Mouse (Mus musculus) activated CD4-positive, CD25-positive, alpha-beta regulatory T cell, adult 4 months (primary cell): ENCODE results near the gene Tmod1. TPM values are rescaled to one million over a fixed set of nuclear protein-coding genes. Genes with fewer than 3 reads are reported as not detected.
A peak's percentile ranks its signal among the peaks of the same experiment; 100 is the strongest.

ENCODE experiments used
- ATAC-seq: one replicate; pipeline ENCODE4 v1.8.0; 2017
- polyA plus RNA-seq, 2 experiments: library from polyadenylated mRNA; unstranded; fragments of 100-300 nt; shearing (Covaris generic); gene quantifications; one replicate each; pipeline ENCODE4 v1.2.1; 2017

Tmod1 gene
- polyA plus RNA-seq, 2 experiments from 2014 or later, result 1.6 to 4.0 TPM

DNA sequence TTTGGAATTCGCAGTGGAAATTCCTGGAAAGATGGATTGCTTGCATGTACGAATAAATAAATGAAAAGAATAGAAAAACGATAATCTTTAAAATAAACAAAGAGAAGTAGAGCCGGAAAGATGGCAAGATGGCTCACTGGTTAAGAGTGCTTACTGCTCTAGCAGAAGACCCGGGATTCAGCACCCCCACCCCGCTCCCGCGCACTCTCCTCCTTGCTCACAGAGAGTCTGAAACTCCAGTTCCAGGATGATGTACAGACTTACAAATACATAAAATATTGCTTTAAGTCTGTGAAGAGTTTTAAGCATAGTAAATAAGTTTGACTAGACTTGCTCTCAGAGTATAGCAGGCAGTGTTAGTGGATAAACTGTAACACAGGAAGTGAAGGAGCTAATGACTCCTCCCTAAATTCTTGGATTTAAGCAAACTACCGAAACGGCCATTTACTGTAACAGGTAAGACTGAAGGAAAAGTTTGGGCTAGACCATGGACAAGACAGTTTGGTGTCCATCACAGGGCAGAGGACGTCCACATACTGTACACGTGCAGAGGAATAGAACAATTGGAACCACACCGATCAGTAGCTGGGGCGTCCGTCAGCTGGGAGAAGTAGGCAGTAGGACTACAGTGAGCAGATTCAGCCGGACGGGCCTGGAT, 99.0 kb downstream of the Tmod1 start:
- peak; percentile 41 for ATAC-seq

DNA sequence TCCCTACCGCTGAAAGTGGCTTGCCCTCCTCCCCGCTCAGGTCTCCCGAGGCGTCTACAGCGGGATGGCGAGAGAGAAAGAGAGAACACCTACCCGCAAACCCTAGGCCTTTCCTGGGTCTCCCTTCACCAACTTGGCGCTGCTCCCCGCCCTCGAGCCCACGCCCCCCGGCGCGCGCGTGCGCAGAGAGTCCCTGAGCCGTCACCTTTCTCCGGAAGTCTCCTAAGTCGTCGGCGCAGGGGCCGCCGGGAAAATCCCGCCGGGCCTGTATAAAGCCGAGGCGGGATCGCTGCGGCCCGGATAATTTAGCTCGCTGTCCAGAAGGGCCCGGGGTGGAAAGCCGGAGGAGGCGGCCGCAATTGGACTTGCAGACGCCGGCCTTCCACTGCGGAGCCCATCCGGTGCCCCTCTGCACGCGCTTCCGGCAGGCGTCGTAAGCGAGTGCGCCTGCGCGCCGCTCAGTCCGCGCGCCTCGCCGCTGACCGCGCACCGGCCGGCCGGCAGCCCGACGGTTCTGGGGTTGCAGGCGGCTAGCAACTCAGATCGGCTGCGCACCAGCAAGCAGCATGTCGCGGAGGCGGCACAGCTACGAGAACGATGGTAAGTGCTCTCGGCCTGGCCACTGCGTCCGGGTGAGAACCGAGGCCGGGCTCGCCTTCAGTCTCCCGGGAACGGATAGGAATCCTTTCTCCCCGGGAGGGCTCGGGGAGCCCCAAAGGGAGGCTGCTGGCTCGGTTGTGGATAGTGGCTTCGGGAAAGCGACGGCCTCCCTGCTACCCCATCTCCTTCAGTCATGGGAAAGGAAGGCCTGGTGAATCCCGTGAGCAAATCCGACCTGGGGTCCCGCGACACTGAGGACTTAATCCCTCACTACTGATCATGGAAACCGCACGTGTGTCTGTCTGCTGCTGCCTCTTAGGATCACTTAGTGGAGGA, 99.8 kb downstream of the Tmod1 start, which contains the start of the genes Ncbp1 and Tstd2:
TSS of gene Ncbp1 (plus strand) at position 327 of the 936 bp plus-strand sequence.
TSS of gene Tstd2 (minus strand) at position 408 of the 936 bp plus-strand sequence.
- ATAC-seq, result peak; percentile 85

DNA sequence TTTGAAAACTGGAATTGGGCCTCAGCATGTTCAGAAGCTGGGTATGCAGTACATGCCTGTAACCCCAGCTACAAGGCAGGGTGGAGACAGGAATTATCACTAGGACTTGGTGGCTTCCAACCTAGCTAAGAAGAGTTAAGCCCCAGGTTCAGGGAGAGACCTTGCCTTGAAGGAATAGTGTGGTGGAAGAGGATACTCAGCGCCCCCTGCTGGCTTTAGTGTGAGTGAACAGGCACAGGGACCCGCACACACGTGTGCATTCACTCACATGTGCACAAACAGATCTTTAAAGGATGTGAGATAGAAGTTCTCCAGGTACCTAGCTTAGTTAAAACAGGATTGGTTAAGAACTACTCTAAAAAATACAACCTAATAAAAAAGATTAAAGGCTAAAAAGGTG, 105.6 kb downstream of the Tmod1 start:
- ATAC-seq, result peak; percentile 19

DNA sequence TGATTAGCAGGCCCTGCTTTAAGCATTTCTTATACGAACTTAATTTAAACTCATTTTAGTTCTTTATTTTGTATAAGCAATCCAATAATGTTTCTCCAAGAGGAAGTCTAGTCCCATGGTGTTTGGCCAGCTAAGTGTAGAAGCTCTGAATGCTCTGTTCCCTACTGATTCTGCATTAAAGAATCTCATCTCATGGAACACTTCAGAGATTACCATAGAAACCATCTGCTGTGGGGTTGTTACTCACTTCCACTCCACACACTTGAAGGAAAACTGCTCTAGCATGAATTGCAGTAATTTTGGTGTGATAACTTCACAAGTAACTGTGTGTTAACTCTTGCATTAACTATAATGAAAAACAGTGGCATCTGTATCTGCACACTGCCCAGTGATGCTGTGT, 108.1 kb downstream of the Tmod1 start:
- no peak for ATAC-seq

DNA sequence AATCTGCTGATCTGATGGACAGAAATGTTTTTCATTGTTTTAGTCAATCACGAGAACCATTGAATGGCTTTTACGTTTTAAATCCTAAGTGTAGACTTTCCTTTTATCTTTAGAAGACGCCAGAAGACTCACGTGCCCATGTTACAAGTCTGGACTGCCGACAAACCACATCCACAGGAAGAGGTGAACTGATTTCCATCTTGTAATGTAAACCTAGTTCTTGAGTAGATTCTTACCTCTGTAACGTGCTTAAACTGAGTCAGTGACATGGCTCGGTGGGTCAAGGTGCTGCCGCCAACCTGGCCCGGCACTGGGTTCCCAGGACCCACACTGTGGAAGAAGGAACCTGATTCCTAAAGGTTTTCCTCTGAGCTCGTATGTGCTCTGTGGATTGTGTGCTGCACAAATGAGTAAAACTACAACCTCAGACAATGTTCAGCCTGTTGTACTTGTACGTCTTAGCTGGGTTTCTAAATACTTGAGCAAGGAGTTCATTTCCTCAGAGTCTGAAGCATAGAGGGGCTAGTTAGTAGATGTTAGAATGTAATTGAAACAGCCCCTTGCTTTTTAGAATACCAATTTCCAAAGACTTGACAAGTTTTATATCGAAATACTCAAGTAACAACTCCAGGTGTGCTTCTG, 113.3 kb downstream of the Tmod1 start:
- peak; percentile 97 for ATAC-seq

DNA sequence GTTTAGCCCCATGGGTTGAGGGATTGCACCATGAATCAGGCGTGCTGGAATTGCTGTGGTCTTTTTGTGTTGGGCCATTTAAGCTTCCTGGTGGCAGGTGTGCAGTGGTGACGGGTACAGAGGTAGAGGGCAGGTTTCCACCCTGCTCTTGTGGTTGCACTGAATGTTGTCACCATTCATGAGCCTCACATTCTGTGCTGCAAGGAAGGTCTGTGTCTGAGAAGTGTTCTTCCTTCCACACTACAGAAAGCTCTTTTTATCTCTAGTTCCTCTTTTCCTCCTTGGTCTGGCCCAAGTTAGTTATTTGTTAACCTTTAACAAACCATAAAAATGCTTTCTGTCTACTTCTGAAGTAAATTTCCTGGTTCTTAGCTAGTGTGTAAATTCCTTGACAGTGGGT, 125.3 kb downstream of the Tmod1 start:
- ATAC-seq, result no peak

Other genes starting within 250 kb of the Tmod1 start
- 10 to 100 TPM in 1 of 2 experiments, 1 to 10 TPM in 1; 3.0 to 10.2 TPM for gene Aldh1b1, start 239.9 kb upstream of the Tmod1 start, polyA plus RNA-seq
- not detected for gene Igfbpl1, start 212.0 kb upstream of the Tmod1 start, polyA plus RNA-seq
- under 1 TPM in 1 of 2 experiments, not detected in 1; 0.15 TPM for gene Stra6l, start 190.3 kb upstream of the Tmod1 start, polyA plus RNA-seq
- gene Ccdc180, start 148.6 kb upstream of the Tmod1 start, polyA plus RNA-seq, result under 1 TPM; 0.12 to 0.29 TPM
- gene Tdrd7, start 73.6 kb upstream of the Tmod1 start, polyA plus RNA-seq, result 1 to 10 TPM in 1 of 2 experiments, under 1 TPM in 1; 0.61 to 3.5 TPM
- gene Ncbp1, start 99.7 kb downstream of the Tmod1 start, polyA plus RNA-seq, result 10 to 100 TPM; 38.2 to 44.5 TPM
- gene Tstd2, start 99.8 kb downstream of the Tmod1 start, polyA plus RNA-seq, result 10 to 100 TPM; 26.4 to 26.6 TPM
- gene Xpa, start 157.4 kb downstream of the Tmod1 start, polyA plus RNA-seq, result 10 to 100 TPM; 10.9 to 17.7 TPM